Mouse (Mus musculus) frontal cortex, postnatal 10 days (tissue): ENCODE measurements around the gene Midn.
A peak's percentile ranks its signal among the peaks of the same experiment; 100 is the strongest.
"Not testable (repeated sequence)": the region's sequence is repeated elsewhere in the genome, so short reads cannot be mapped to it uniquely, and the experiment has no call there.

Experiments
- DNase-seq, 2 experiments: peaks; one replicate each; pipeline ENCODE4 v3.0.0; 2022; ENCODE audit warnings: low spot score in 2 of 2, mixed read lengths in 1 of 2

Gene Midn

GRCm38 (mm10) chr10:80157141-80157929, 9.3 kb downstream of the Midn start:
- peak in 1 of 2 experiments; percentile 29 for DNase-seq

- DNase-seq: no peak
Observed at GRCm38 (mm10) chr10:80158307-80158986, 10.4 kb downstream of the Midn start.

- DNase-seq: peak in 1 of 2 experiments; percentile 70
Observed at GRCm38 (mm10) chr10:80159021-80159560, 11.0 kb downstream of the Midn start.

GRCm38 (mm10) chr10:80159561-80160454, 11.7 kb downstream of the Midn start:
- peak; percentile 99 to 100 for DNase-seq

- DNase-seq: peak in 1 of 2 experiments; percentile 69
Observed at GRCm38 (mm10) chr10:80160455-80161371, 12.6 kb downstream of the Midn start.

GRCm38 (mm10) chr10:80161522-80162242, 13.6 kb downstream of the Midn start:
- no peak for DNase-seq

- no peak for DNase-seq
Observed at GRCm38 (mm10) chr10:80162243-80162608, 14.2 kb downstream of the Midn start.

- DNase-seq: no peak
Observed at GRCm38 (mm10) chr10:80162716-80163299, 14.7 kb downstream of the Midn start.

- DNase-seq: peak in 1 of 2 experiments; percentile 29
Observed at GRCm38 (mm10) chr10:80163721-80164120, 15.6 kb downstream of the Midn start.

GRCm38 (mm10) chr10:80164161-80164997, 16.3 kb downstream of the Midn start:
- peak in 1 of 2 experiments; percentile 44 for DNase-seq

GRCm38 (mm10) chr10:80164998-80165344, 16.9 kb downstream of the Midn start:
- peak; percentile 93 to 95 for DNase-seq

- peak in 1 of 2 experiments; percentile 68 for DNase-seq
Observed at GRCm38 (mm10) chr10:80165392-80166128, 17.5 kb downstream of the Midn start, which contains the start of gene Cirbp. Gene Cirbp, plus strand, starts transcription at chr10:80165985.

GRCm38 (mm10) chr10:80166136-80166535, 18.1 kb downstream of the Midn start:
- not testable (repeated sequence) for DNase-seq

- DNase-seq: peak; percentile 96 to 98
Observed at GRCm38 (mm10) chr10:80167460-80168037, 19.5 kb downstream of the Midn start.

GRCm38 (mm10) chr10:80168038-80168661, 20.1 kb downstream of the Midn start:
- DNase-seq: peak in 1 of 2 experiments; percentile 89

GRCm38 (mm10) chr10:80169070-80169469, 21.0 kb downstream of the Midn start:
- no peak for DNase-seq

- DNase-seq: no peak
Observed at GRCm38 (mm10) chr10:80169651-80170050, 21.6 kb downstream of the Midn start.
